Mouse (Mus musculus) midbrain, embryonic 16.5 days (tissue): Measurements from ENCODE around the gene Btrc. TPM values are rescaled to one million over a fixed set of nuclear protein-coding genes. Genes with fewer than 3 reads are reported as not detected.
"Not testable (repeated sequence)": the region's sequence is repeated elsewhere in the genome, so short reads cannot be mapped to it uniquely, and the experiment has no call there.

Experiments used
- ATAC-seq: fragments of 200-750 bp; cut with Nextera tagmentation; 2 replicates; pipeline ENCODE4 v1.8.0; 2017; ENCODE audit warnings: moderate TSS enrichment
- H3K27ac ChIP-seq: fragments of 300-500 bp; sonication (generic); 2 replicates; pipeline ENCODE4 v1.5.1; 2014; ENCODE audit warnings: mild to moderate bottlenecking, low read length, mixed read lengths
- H3K27me3 ChIP-seq: fragments of 300-500 bp; sonication (generic); 2 replicates; pipeline ENCODE4 v1.6.1; 2014; ENCODE audit warnings: low read depth, low read length, mixed read lengths; ENCODE audit not compliant: control insufficient read depth, insufficient read depth
- H3K36me3 ChIP-seq: fragments of 300-500 bp; sonication (generic); 2 replicates; pipeline ENCODE4 v1.6.1; 2014; ENCODE audit warnings: mild to moderate bottlenecking, low read length, moderate library complexity, mixed read lengths; ENCODE audit not compliant: control insufficient read depth, insufficient read depth
- H3K4me1 ChIP-seq: fragments of 300-500 bp; sonication (generic); 2 replicates; pipeline ENCODE4 v1.6.1; 2014; ENCODE audit warnings: mild to moderate bottlenecking, low read length, mixed read lengths; ENCODE audit not compliant: control insufficient read depth, insufficient read depth
- H3K4me2 ChIP-seq: fragments of 300-500 bp; sonication (generic); 2 replicates; pipeline ENCODE4 v1.6.1; 2014; ENCODE audit warnings: mild to moderate bottlenecking, low read length, mixed read lengths
- H3K4me3 ChIP-seq: fragments of 300-500 bp; sonication (generic); 2 replicates; pipeline ENCODE4 v1.5.1; 2014; ENCODE audit warnings: low read depth, mild to moderate bottlenecking, low read length, moderate library complexity, mixed read lengths
- H3K9ac ChIP-seq: fragments of 300-500 bp; sonication (generic); 2 replicates; pipeline ENCODE4 v1.6.1; 2014; ENCODE audit warnings: low read depth, low read length, mixed read lengths
- H3K9me3 ChIP-seq: fragments of 300-500 bp; sonication (generic); replicated peaks from 2 replicates; pipeline ENCODE4 v1.6.1; 2014; ENCODE audit warnings: mild to moderate bottlenecking, low read length, mixed read lengths; ENCODE audit not compliant: control insufficient read depth, poor library complexity, severe bottlenecking
- WGBS: fragments of 180-500 bp; shearing (Covaris S2); extraction: QIAGEN DNeasy Blood & Tissue Kit; methylation state at CpG from one replicate; pipeline ENCODE4 v1.1.7; 2014; 5-methylcytosine and 5-hydroxymethylcytosine counted together
- polyA plus RNA-seq: library from polyadenylated mRNA; unstranded; fragments of >200 nt; fragmentation: Nextera tagmentation; extraction: Ambion mirVana; gene quantifications from 2 replicates; pipeline ENCODE4 v1.2.1, GENCODE M21; 2015

The Btrc gene
- polyA plus RNA-seq, 1 experiment from 2014 or later: 64.3 TPM

DNA sequence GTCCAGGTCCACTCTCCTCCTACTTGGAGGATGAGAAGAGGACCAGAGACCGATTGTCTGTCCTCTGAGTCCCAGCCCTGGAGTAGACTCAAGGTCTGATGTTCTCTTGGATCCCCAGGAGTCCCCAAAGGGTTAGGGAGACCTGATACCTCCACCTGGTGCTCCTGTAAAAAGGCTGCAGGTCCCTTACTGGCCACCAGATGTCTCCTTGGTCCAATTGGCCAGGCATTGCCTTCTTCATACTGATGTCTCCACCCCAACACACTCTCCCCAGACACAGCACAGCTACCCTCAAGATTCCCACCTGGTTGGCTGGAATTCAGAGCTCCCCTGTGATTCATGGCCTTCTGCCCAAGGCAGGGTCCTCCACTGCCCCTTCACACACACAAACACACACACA lies 174.0 kb downstream of the Btrc start:
- ATAC-seq: no peak
- peaks cover 8% of the 10 kb centered on the region for H3K4me1 ChIP-seq
- H3K4me3 ChIP-seq: no peak overlapping the region
- no peaks in the 10 kb centered on the region for H3K36me3 ChIP-seq
- H3K27ac ChIP-seq: no peak overlapping the region
- H3K9ac ChIP-seq: no peak overlapping the region
- H3K27me3 ChIP-seq: peaks cover 5% of the 10 kb centered on the region
- no peaks in the 10 kb centered on the region for H3K9me3 ChIP-seq
- no peak overlapping the region for H3K4me2 ChIP-seq
- WGBS: 55% methylated on average over 1 of the region's 1 CpGs

DNA sequence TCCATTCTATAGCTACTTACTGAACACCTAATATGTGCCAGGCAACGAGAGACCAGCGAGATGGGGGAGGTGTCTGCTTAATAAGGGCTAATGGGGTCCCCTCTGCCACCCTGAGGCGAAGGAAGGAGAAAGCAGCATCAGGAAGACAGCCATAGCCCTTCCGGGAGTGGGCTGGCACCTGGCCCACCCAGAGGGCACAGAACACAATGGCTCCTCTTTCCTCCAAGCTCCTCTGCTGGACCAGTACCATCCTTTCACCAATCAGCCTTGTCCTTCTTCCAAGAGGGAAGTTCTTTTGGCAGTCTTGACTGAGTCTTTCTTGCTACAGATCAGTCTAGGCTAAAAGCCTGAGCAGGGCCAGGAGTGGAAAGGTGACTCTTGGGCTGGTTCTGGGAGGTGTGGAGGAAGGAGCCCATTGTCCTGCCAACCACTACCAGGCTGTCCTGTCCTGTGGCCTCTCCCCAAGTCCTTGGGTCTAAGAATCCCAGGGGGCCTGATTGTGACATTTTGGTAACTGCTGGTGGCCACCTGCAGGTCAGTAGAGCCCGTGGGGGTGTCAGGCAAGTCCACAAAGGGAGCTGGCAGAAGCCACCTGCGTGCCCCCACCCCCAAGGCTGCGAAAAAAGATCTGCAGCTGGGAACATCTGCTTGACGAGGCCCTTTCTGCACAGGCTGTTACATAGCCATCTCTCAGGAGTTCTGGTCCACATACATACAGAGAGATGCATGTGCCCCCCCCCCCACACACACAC lies 177.3 kb downstream of the Btrc start:
- H3K36me3 ChIP-seq: no peaks in the 10 kb centered on the region
- peak overlapping the region; percentile 70 for H3K9ac ChIP-seq
- H3K4me3 ChIP-seq: peak overlapping the region; percentile 45
- 20% methylated on average over 8 of the region's 8 CpGs for WGBS
- H3K4me1 ChIP-seq: peaks cover 8% of the 10 kb centered on the region
- H3K27me3 ChIP-seq: peaks cover 24% of the 10 kb centered on the region
- H3K4me2 ChIP-seq: peak overlapping the region; percentile 71
- peak; percentile 34; the same call in 1 of the 2 replicates for ATAC-seq
- H3K27ac ChIP-seq: peak overlapping the region; percentile 55; the same call in 1 of the 2 replicates
- no peaks in the 10 kb centered on the region for H3K9me3 ChIP-seq

GRCm38 (mm10) chr19:45541409-45542041 lies 178.0 kb downstream of the Btrc start:
- peaks cover 8% of the 10 kb centered on the region for H3K4me1 ChIP-seq
- ATAC-seq: peak; percentile 52
- WGBS: 1% methylated on average over 38 of the region's 58 CpGs
- H3K36me3 ChIP-seq: no peaks in the 10 kb centered on the region
- H3K9me3 ChIP-seq: no peaks in the 10 kb centered on the region
- peak overlapping the region; percentile 71 for H3K4me2 ChIP-seq
- peak overlapping the region; percentile 45 for H3K4me3 ChIP-seq
- peak overlapping the region; percentile 55 for H3K27ac ChIP-seq
- peak overlapping the region; percentile 70 for H3K9ac ChIP-seq
- H3K27me3 ChIP-seq: peaks cover 29% of the 10 kb centered on the region

DNA sequence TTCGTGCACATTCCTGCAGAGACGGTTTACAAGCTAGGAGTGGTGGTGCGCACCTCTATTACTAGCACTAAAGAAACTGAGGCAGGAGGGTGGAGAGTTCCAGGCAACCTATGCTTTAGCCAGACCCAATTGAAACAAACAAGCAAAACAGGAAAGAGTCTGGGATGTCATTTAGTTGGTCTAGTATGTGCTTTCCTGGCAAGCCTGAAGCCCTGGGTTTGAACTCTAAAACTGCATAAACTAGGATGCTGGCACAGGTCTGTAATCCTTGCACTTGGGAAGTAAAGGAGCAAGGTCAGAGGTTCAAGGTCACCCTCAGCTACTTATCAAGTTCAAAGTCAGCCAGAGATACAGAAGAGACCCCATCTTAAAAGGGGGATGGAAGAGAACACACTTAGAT lies 178.5 kb downstream of the Btrc start:
- Histone ChIP-seq H3K27ac (peak overlapping the region; percentile 55), H3K9me3 (no peaks in the 10 kb centered on the region), H3K9ac (peak overlapping the region; percentile 70), H3K4me1 (peaks cover 8% of the 10 kb centered on the region), H3K36me3 (no peaks in the 10 kb centered on the region), H3K27me3 (peaks cover 31% of the 10 kb centered on the region), H3K4me2 (peak overlapping the region; percentile 71), H3K4me3 (peak overlapping the region; percentile 45)
- 12% methylated on average over 3 of the region's 3 CpGs for WGBS
- ATAC-seq: no peak

GRCm38 (mm10) chr19:45544152-45544924 lies 180.8 kb downstream of the Btrc start:
- ATAC-seq: no peak
- Histone ChIP-seq H3K4me2 (peak overlapping the region; percentile 82), H3K9me3 (no peaks in the 10 kb centered on the region), H3K4me3 (peak overlapping the region; percentile 34), H3K27me3 (peaks cover 34% of the 10 kb centered on the region), H3K4me1 (peaks cover 10% of the 10 kb centered on the region), H3K36me3 (no peaks in the 10 kb centered on the region), H3K27ac (no peak overlapping the region), H3K9ac (peak overlapping the region; percentile 54; the same call in 1 of the 2 replicates)
- WGBS: 1% methylated on average over 21 of the region's 26 CpGs

- Histone ChIP-seq H3K36me3 (no peaks in the 10 kb centered on the region), H3K9ac (peak overlapping the region; percentile 54), H3K4me1 (peaks cover 10% of the 10 kb centered on the region), H3K27me3 (peaks cover 40% of the 10 kb centered on the region), H3K9me3 (no peaks in the 10 kb centered on the region), H3K27ac (no peak overlapping the region), H3K4me3 (peak overlapping the region; percentile 34), H3K4me2 (peak overlapping the region; percentile 82)
- under 1% methylated on average over 30 of the region's 30 CpGs for WGBS
- peak; percentile 69 for ATAC-seq
Measured at GRCm38 (mm10) chr19:45544925-45545321, 181.4 kb downstream of the Btrc start.

DNA sequence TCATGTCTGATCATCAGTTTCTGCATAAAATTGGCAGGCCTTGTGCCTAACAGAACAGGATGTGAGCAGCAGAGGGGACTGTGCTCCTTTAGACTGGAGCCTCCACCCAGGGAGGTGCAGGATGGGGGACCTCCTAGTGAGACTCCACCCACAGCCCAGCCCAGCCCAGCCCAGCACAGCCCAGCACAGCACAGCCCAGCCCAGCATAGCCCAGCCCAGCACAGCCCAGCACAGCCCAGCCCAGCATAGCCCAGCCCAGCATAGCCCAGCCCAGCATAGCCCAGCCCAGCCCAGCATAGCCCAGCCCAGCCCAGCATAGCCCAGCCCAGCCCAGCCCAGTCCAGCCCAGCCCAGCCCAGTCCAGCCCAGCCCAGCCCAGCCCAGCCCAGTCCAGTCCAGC lies 184.7 kb downstream of the Btrc start:
- peaks cover 32% of the 10 kb centered on the region for H3K27me3 ChIP-seq
- not testable (repeated sequence) for H3K9ac ChIP-seq, ATAC-seq, H3K4me3 ChIP-seq, H3K4me2 ChIP-seq, H3K36me3 ChIP-seq, H3K9me3 ChIP-seq, H3K4me1 ChIP-seq, H3K27ac ChIP-seq

GRCm38 (mm10) chr19:45549128-45549915 lies 185.8 kb downstream of the Btrc start:
- Histone ChIP-seq H3K9ac (no peak overlapping the region), H3K27me3 (peaks cover 25% of the 10 kb centered on the region), H3K4me2 (0 out of 2 replicates have a peak overlapping the region, but pooled peaks have one; percentile 1), H3K4me3 (no peak overlapping the region), H3K9me3 (no peaks in the 10 kb centered on the region), H3K36me3 (no peaks in the 10 kb centered on the region), H3K27ac (no peak overlapping the region), H3K4me1 (peaks cover 2% of the 10 kb centered on the region; the same call in 1 of the 2 replicates)
- ATAC-seq: no peak
- WGBS: 60% methylated on average over 23 of the region's 23 CpGs
